Mouse (Mus musculus) megakaryocyte, embryonic 14.5 days (primary cell): ENCODE data around the gene Pnkd.

ENCODE experiments used
- FLI1 ChIP-seq: IDR thresholded peaks from 2 replicates; pipeline ENCODE4 v1.6.1; 2012; ENCODE audit warnings: low read length, inconsistent platforms, mixed read lengths
- GATA1 ChIP-seq: IDR thresholded peaks from 3 replicates; pipeline ENCODE4 v1.6.1; 2012; ENCODE audit warnings: mixed read lengths, low read length, inconsistent platforms, borderline replicate concordance

- TF ChIP-seq GATA1 (no peak), FLI1 (no peak)
These were observed 20.2 kb downstream of the Pnkd start for GRCm38 (mm10) chr1:74304946-74305345.
